Mouse (Mus musculus) lung, postnatal 0 days (tissue): ENCODE measurements around the gene Tcf7l2.

Experiments
- CTCF ChIP-seq: IDR thresholded peaks from 2 replicates; pipeline ENCODE4 v1.5.1; 2016; ENCODE audit warnings: antibody characterized with exemption, mild to moderate bottlenecking
- EP300 ChIP-seq: IDR thresholded peaks from 2 replicates; pipeline ENCODE4 v1.6.1; 2016; ENCODE audit warnings: antibody characterized with exemption, mild to moderate bottlenecking, control low read depth

- TF ChIP-seq CTCF: no peak
- no peak for TF ChIP-seq EP300
These were observed 89.4 kb downstream of the Tcf7l2 start for GRCm38 (mm10) chr19:55830976-55831559.
